Mouse (Mus musculus): ENCODE data around the gene Aldh16a1.
"Not testable (repeated sequence)": the region's sequence is repeated elsewhere in the genome, so short reads cannot be mapped to it uniquely, and the experiment has no call there.

Aldh16a1 gene

GRCm38 (mm10) chr7:45134544-45135026, 19.8 kb downstream of the Aldh16a1 start:
- peak; percentile 79 for DNase-seq (ENCODE audit: low read depth, low spot score)

GRCm38 (mm10) chr7:45133446-45134159, 20.8 kb downstream of the Aldh16a1 start:
- peak; percentile 41 for DNase-seq (ENCODE audit: low read depth, low spot score)

GRCm38 (mm10) chr7:45131850-45132249, 22.5 kb downstream of the Aldh16a1 start:
- DNase-seq (ENCODE audit: low read depth, low spot score) = no peak

DNA sequence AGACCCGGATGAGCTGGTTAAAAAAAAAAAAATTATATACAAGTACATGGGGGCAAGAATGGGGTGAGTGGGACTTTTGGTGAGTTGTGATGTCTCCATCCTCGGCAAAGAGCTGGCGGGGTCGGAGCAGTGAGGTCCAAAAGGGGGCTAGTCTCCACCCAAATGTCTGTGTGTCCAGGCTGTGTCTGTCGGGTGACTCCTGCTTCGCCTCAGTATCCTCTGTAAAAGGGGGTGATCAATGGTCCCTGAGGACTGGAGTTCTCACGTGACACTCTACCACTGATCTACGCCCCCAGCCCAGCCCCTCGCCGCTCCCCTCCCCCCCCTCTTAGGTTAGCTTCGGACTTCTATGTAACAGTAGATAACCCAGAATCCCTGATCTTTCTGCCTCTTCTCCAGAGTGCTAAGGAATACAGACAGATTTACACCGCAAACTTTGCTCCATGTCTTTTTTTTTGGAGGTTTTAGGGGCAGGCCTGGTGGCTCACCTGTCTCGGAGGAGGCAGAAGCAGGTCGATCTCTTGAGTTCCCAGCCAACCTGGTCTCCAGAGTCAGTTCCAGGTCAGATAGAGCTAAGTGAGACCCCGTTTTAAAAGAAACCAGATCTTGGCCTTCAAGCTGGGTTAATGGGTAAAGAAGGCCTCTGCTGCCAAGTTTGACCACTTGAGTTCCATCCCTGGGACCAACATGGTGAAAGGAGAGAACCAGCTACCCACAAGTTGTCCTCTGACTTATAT, 24.4 kb downstream of the Aldh16a1 start:
- DNase-seq (ENCODE audit: low read depth, low spot score) = no peak

- DNase-seq (ENCODE audit: low read depth, low spot score) = no peak
Observed at GRCm38 (mm10) chr7:45129318-45129717, 25.1 kb downstream of the Aldh16a1 start.

GRCm38 (mm10) chr7:45128624-45129246, 25.6 kb downstream of the Aldh16a1 start, which contains the start of gene Rpl13a:
Gene Rpl13a, minus strand, starts transcription at chr7:45128761.
- DNase-seq (ENCODE audit: low read depth, low spot score) = peak; percentile 99

GRCm38 (mm10) chr7:45127700-45128224, 26.6 kb downstream of the Aldh16a1 start:
- no peak for DNase-seq (ENCODE audit: low read depth, low spot score)

DNA sequence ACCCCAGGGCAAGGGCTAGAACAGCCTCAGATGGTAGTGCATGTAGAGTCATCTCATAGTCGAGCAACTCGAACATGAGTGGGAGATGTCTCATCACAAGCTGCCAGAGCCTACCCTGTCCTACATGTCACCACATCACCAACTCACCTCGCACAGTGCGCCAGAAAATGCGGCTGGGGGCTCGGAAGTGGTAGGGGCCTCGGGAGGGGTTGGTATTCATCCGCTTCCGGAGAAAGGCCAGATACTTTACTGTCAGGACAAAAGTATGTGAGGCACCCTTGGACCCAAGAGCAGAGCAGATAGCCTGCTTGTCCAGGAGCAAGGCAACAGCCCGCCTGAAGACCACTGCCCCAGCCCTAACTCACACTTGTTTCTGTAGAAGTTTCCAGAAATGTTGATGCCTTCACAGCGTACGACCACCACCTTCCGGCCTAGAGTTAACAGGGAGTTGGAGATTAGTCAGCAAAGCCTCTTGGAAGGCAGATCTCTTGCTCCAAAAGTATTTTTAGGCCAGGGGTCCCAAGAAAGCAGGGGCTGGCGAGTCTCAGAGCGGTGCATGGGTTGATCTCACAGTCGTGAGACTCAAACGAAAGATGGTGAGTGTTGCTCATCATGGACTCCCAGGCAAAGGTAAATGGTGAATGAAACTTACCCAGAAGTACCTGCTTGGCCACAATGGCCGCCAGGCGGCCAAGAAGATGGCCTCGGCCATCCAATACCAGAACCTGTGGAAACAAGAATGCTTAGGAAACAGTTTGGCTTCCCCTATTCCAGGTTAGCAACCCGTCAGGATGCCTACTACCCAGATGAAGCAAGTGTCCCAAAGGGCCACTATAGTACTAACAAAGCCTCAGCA, 27.3 kb downstream of the Aldh16a1 start:
- peak; percentile 25 for DNase-seq (ENCODE audit: low read depth, low spot score)

GRCm38 (mm10) chr7:45126147-45126843, 28.1 kb downstream of the Aldh16a1 start:
- no peak for DNase-seq (ENCODE audit: low read depth, low spot score)

GRCm38 (mm10) chr7:45125649-45126048, 28.7 kb downstream of the Aldh16a1 start:
- not testable (repeated sequence) for DNase-seq (ENCODE audit: low read depth, low spot score)

DNA sequence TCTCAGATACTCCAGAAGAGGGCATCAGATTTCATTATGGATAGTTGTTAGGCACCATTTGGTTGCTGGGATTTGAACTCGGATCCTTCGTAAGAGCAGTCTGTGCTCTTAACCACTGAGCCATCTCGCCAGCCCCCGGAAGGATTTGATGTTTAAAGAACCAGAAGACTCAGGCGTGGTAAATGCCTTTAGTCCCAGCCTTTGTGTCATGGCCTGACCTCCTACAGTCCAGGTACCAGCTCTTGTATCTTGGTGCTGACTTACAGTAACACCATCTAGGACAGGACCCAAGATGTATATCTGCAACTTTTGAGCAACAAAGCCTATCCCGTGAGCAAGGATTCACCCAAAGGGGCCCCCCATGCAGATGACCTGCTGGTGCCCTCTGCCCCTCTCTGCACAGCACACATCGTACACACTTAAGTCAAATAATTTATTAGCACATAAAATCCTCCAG, 29.2 kb downstream of the Aldh16a1 start:
- peak; percentile 53 for DNase-seq (ENCODE audit: low read depth, low spot score)

DNA sequence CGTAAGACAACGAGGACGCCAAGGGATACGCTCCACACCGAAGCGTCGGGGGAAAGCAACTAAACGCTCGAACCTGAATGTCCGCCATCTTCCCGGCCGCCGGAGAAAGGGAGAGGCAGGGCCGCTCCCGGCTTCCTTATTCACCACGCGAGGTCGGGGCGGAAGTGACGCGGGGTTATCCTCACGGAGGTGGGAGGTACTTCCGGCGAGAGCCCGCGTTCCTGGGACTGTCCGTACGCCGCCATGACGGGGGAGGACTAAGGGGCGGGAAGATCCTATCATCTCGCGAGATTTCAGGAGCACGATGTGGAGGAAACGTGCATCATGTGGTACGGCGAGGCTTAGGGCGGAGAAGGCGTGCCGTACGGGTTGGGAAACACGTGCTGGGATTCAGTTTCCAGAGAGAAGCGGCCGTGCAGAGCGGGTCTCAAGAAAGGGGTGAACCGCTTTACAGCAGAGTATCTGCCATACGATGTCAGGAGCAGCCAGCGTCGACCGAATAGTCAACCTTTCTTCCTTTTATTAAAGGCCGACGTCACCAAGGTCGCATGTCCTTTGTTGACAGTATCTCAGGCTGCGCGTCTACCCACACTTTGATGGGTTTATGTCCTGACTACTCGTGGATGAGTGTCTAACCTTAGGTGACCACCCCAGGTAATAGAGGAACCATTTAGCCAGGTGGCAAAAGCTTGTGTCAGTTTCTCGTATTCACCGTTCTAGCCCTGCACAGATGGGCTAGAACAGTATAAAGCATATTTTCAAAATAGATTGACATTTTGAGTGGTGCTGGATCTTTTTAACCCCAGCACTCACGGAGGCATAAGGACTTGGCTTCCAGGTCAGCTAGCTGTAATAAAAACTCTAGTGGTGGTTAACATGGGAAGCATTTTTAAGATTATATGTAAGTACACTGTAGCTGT, 29.9 kb downstream of the Aldh16a1 start, which contains the start of gene Rps11:
Rps11 (minus strand) TSS at position 216 of the 920 bp plus-strand sequence.
- peak; percentile 100 for DNase-seq (ENCODE audit: low read depth, low spot score)

GRCm38 (mm10) chr7:45123186-45123570, 31.2 kb downstream of the Aldh16a1 start:
- DNase-seq (ENCODE audit: low read depth, low spot score) = peak; percentile 54

- DNase-seq (ENCODE audit: low read depth, low spot score) = no peak
Observed at GRCm38 (mm10) chr7:45122561-45123185, 31.7 kb downstream of the Aldh16a1 start.

DNA sequence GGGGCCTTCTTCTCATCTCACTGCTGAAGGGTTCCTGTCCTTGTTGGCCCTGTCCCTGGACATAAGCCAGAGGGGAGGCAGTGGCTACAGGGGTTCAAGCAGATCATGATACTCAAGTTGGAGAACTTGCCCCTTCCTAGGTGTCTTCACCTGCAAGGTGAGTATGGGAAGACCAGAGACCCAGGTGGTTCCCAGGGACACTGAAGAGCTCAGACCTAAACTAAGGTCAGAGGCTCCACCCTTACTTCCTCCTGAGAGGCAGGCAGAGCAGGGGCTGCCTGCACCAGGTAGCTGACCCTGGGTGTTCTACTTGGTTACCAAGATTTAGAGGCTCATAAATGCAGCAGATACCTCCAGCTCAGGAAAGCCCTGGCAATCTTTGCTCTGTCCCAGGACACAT, 32.4 kb downstream of the Aldh16a1 start:
- DNase-seq (ENCODE audit: low read depth, low spot score) = no peak

DNA sequence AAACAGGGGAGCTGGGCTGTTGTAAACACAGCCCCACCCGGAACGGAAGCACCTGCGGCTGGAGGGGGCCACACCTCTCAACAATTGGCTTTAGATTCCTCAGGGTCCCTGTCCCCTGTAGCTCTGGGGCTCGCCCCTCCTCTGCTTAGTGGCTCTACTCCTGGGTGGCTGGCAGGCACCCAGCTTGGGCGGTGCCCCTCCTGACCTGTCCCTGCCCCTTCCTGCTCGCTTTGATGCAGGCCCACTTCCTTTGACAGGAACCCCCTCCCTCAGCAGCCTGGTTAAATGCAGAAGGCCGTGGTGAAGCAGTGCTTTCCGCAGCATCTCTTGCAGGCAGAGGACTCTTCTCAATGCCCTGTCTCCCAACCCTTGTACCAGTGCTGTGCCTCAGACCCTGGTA, 33.0 kb downstream of the Aldh16a1 start:
- DNase-seq (ENCODE audit: low read depth, low spot score) = peak; percentile 88

GRCm38 (mm10) chr7:45119780-45120709, 34.3 kb downstream of the Aldh16a1 start:
- DNase-seq (ENCODE audit: low read depth, low spot score) = peak; percentile 39

DNA sequence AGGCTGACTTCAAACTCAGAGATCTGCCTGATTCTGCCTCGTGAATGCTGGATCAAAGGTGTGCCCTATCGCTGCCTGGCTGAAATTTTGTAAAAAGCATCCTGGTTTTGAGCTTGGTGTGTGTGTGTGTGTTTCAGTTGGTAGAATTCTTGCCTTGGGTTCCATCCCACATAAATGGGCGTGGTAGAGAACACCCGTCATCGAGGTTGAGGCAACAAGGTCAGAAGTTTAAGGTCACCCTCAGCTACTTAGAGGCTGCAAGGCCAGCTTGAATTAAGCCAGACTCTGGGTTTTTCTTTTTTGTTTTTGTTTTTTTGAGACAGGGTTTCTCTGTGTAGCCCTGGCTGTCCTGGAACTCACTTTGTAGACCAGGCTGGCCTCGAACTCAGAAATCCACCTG, 36.0 kb downstream of the Aldh16a1 start:
- DNase-seq (ENCODE audit: low read depth, low spot score) = no peak

Data from CD4-positive, CD25-positive, alpha-beta regulatory T cell, adult 2 months (primary cell).